Mouse (Mus musculus) embryonic facial prominence, embryonic 11.5 days (tissue): Measurements from ENCODE around the gene Snrnp25. TPM values are rescaled to one million over a fixed set of nuclear protein-coding genes. Genes with fewer than 3 reads are reported as not detected.

Source experiments
- ATAC-seq: fragments of 200-750 bp; cut with Nextera tagmentation; replicated peaks from 2 replicates; pipeline ENCODE4 v1.8.0; 2017; ENCODE audit warnings: low read depth; ENCODE audit not compliant: insufficient number of reproducible peaks, low FRiP score, low TSS enrichment
- DNase-seq: peaks from one replicate; pipeline ENCODE4 v3.0.0-alpha.2; 2015; ENCODE audit warnings: low spot score
- H3K27ac ChIP-seq: fragments of 300-500 bp; sonication (generic); replicated peaks from 2 replicates; pipeline ENCODE4 v1.5.1; 2014; ENCODE audit warnings: mild to moderate bottlenecking, low read depth, low read length, control low read depth
- H3K27me3 ChIP-seq: fragments of 300-500 bp; sonication (generic); 2 replicates; pipeline ENCODE4 v1.6.1; 2014; ENCODE audit warnings: mild to moderate bottlenecking, low read length, moderate library complexity, mixed read lengths; ENCODE audit not compliant: control insufficient read depth, insufficient read depth
- H3K36me3 ChIP-seq: fragments of 300-500 bp; sonication (generic); replicated peaks from 2 replicates; pipeline ENCODE4 v1.6.1; 2014; ENCODE audit warnings: low read depth, mild to moderate bottlenecking, low read length, moderate library complexity, mixed read lengths; ENCODE audit not compliant: control insufficient read depth, insufficient read depth
- H3K4me1 ChIP-seq: fragments of 300-500 bp; sonication (generic); 2 replicates; pipeline ENCODE4 v1.6.1; 2014; ENCODE audit warnings: low read length, mixed read lengths; ENCODE audit not compliant: control insufficient read depth, insufficient read depth
- H3K4me2 ChIP-seq: fragments of 300-500 bp; sonication (generic); 2 replicates; pipeline ENCODE4 v1.6.1; 2014; ENCODE audit warnings: low read depth, mild to moderate bottlenecking, control low read depth, low read length, moderate library complexity
- H3K4me3 ChIP-seq: fragments of 300-500 bp; sonication (generic); 2 replicates; pipeline ENCODE4 v1.5.1; 2014; ENCODE audit warnings: low read depth, low read length, control low read depth
- H3K9ac ChIP-seq: fragments of 300-500 bp; sonication (generic); replicated peaks from 2 replicates; pipeline ENCODE4 v1.6.1; 2014; ENCODE audit warnings: mild to moderate bottlenecking, control low read depth, low read length
- H3K9me3 ChIP-seq: fragments of 300-500 bp; sonication (generic); replicated peaks from 2 replicates; pipeline ENCODE4 v1.6.1; 2016; ENCODE audit warnings: mild to moderate bottlenecking, low read length, inconsistent platforms, mixed read lengths; ENCODE audit not compliant: control insufficient read depth
- WGBS: fragments of 180-500 bp; shearing (Covaris S2); extraction: QIAGEN DNeasy Blood & Tissue Kit; methylation state at CpG from one replicate; pipeline ENCODE4 v1.1.7; 2014; 5-methylcytosine and 5-hydroxymethylcytosine counted together
- polyA plus RNA-seq: library from polyadenylated mRNA; unstranded; fragments of >200 nt; fragmentation: Nextera tagmentation; extraction: Ambion mirVana; gene quantifications from 2 replicates; pipeline ENCODE4 v1.2.1, GENCODE M21; 2014

Gene Snrnp25
- polyA plus RNA-seq, 1 experiment from 2014 or later, result 91.8 TPM

DNA sequence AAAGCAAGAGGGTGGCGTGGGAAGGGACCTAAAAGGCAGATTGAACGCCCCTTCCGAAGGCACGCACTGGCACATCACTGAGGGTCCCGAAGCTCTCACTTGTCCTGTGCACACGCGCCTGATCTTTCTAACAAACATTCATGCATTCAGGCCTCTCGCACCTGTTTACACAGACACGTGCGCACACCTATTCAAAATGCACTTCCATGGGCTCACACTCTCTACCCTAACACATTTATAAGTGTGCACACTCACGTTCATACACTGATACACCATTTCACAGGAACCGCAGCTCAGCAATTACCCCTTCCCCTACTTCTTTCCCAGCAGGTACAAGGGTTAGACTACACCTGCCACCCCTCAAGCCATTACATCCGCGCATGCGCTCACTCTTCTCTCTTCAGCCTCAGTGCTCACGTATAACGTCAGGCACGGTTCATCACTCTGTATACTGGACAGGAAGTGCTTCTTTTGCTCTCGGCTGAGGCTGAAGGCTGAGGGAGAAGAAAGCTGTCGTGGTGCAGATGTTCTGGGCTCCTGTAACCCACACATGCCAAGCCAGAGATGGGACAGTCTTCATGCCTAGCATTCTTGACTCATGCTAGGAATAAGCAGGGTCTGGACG is 17.5 kb downstream of the Snrnp25 start:
- peak overlapping the region; percentile 86 for H3K4me3 ChIP-seq
- peak overlapping the region; percentile 96 for H3K4me2 ChIP-seq
- H3K9ac ChIP-seq, result peak overlapping the region; percentile 89
- H3K9me3 ChIP-seq, result no peaks in the 10 kb centered on the region
- DNase-seq (peak; percentile 29), ATAC-seq (no peak)
- 6% methylated on average over 21 of the region's 21 CpGs for WGBS
- H3K27me3 ChIP-seq, result no peaks in the 10 kb centered on the region
- no peak overlapping the region for H3K27ac ChIP-seq
- H3K36me3 ChIP-seq, result no peaks in the 10 kb centered on the region
- H3K4me1 ChIP-seq, result peaks cover 9% of the 10 kb centered on the region; the same call in 1 of the 2 replicates

- ATAC-seq (no peak), DNase-seq (no peak)
- H3K4me3 ChIP-seq, result no peak overlapping the region
- no peak overlapping the region for H3K9ac ChIP-seq
- no peak overlapping the region for H3K27ac ChIP-seq
- H3K9me3 ChIP-seq, result no peaks in the 10 kb centered on the region
- H3K4me2 ChIP-seq, result no peak overlapping the region
- no peaks in the 10 kb centered on the region for H3K36me3 ChIP-seq
- no peaks in the 10 kb centered on the region for H3K27me3 ChIP-seq
- WGBS, result 63% methylated on average over 4 of the region's 4 CpGs
- H3K4me1 ChIP-seq, result peaks cover 9% of the 10 kb centered on the region; the same call in 1 of the 2 replicates
Observed at GRCm38 (mm10) chr11:32223297-32223967, 18.2 kb downstream of the Snrnp25 start.

DNA sequence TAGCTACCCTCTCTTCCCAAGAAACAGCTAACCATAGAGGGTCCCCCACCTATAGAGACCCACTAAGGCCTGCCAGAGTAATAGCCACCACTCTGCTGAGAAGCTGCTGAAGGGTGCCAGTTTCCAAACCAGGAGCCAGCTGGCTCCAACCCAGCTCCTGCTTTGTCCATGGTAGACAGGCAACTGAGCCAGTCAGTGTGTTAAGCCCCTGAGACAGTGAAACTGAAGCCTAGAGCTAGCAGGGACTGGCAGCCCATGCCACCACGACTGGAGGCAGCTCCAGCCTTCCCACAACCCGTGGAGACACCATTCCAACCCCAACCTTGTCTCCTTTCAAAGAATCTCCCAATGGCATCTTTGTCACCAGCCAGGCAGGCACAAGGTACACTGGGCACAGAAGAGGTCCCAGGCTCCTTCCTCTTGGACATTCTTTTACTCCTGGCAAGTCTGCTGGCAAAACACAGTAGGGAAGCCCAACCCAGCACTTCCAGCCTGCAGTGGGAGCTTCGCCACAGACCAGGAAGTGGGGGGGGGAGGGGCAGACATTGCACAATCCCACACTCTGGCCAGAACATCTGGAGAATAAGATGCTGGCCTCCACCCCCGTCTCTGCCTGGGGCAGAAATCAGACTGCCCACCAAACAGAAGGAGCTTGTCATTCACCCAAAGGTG is 19.4 kb downstream of the Snrnp25 start:
- Histone ChIP-seq H3K4me1 (peaks cover 9% of the 10 kb centered on the region; the same call in 1 of the 2 replicates), H3K36me3 (no peaks in the 10 kb centered on the region), H3K4me2 (no peak overlapping the region), H3K27ac (0 out of 2 replicates have a peak overlapping the region, but pooled peaks have one; percentile 54), H3K27me3 (no peaks in the 10 kb centered on the region), H3K4me3 (no peak overlapping the region), H3K9me3 (no peaks in the 10 kb centered on the region), H3K9ac (no peak overlapping the region)
- ATAC-seq (no peak), DNase-seq (peak; percentile 60)
- 11% methylated on average over 4 of the region's 4 CpGs for WGBS

DNA sequence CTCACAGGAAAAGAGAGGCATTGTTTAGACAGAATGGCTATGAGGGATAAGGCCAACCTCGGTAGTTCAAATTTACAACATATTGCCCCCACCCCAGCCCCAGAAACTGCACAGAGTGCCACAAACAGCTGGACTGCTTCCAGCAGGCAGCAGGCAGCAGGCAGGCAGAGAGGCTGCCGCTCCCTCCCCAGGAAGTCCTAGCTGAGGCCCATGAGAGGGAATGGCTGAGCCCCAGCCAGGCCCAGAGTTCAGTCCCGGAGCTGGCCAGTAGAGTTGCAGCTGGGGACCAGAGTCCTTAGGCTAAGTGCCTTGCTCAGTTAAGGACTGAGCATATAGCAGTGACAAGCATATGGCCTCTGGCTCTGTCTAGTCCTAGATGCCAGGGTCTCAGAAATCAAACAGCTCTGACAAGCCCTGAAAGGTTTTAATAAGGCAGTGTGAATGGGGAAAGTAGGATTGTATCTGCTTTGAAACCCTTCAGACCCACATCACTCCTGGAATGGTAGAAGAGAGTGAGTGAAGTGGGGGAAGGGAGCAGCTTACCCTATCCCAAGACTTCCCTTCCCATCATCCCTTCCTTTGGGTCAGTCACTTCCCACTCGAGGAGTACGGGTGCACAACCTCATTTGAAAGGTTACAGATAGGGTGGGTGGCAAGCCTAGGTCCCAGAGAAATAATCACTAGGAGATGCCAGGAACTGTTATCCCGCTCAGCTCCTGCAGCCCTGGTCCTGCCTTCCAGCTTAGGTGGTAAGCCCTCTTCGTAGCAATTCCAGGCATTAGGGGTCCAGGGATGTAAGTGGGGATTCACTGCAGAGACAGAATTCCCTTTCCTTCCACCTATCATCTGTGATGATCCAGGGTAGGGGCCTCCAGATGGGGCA is 20.2 kb downstream of the Snrnp25 start:
- H3K27me3 ChIP-seq, result no peaks in the 10 kb centered on the region
- no peak for ATAC-seq
- DNase-seq, result peak; percentile 18
- no peak overlapping the region for H3K4me3 ChIP-seq
- H3K36me3 ChIP-seq, result 0 out of 2 replicates have a peak, but pooled peaks cover 1% of the 10 kb centered on the region
- H3K4me2 ChIP-seq, result no peak overlapping the region
- 56% methylated on average over 7 of the region's 7 CpGs for WGBS
- no peaks in the 10 kb centered on the region for H3K9me3 ChIP-seq
- H3K4me1 ChIP-seq, result peaks cover 9% of the 10 kb centered on the region; the same call in 1 of the 2 replicates
- H3K27ac ChIP-seq, result 0 out of 2 replicates have a peak overlapping the region, but pooled peaks have one; percentile 54
- 0 out of 2 replicates have a peak overlapping the region, but pooled peaks have one; percentile 1 for H3K9ac ChIP-seq

DNA sequence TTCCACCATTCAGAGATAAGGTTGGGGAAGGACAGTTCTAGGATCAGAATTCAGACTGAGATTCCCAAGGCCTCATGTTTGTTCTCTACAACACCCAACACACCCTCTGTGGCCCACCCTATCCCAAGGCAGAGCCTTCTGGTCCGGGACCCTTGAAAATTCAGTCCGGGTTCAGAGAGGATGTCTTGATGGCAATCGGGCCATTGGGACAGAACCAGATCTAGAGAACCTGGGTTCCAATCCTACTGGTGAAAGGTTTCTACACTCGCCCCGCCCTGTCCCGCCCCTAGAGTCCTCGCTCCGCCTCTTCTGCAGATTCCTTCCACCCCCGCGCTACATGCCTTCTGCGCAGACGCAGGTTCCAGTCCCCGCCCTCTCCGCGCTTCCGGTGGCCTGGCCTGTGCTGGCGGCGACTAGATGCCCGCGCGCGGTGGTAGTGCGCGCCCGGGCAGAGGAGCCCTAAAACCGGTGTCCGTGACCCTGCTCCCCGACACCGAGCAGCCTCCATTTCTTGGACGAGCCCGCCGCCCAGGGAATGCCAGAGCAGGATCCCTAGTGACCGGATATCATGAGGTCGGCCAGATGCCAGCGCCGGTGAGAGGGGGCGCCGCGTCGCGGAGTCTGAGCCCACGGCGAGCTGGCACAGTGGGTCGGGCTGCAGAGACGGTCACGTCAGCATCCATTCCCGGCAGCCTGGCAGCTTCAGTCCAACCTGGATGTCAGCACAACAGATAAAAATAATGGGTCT is 21.1 kb downstream of the Snrnp25 start, which contains the start of gene Mpg:
Gene Mpg (plus strand): TSS at position 382 of the 748 bp plus-strand sequence.
- H3K4me3 ChIP-seq, result peak within 1 kb of the TSS; percentile 68
- H3K36me3 ChIP-seq, result peaks cover 2% of the 10 kb centered on the region; the same call in 1 of the 2 replicates
- ATAC-seq, result peak; percentile 63
- peak within 1 kb of the TSS; percentile 78 for H3K9ac ChIP-seq
- no peaks in the 10 kb centered on the region for H3K27me3 ChIP-seq
- H3K27ac ChIP-seq, result 0 out of 2 replicates have a peak within 1 kb of the TSS, but pooled peaks have one; percentile 54
- no peaks in the 10 kb centered on the region for H3K9me3 ChIP-seq
- H3K4me1 ChIP-seq, result peaks cover 9% of the 10 kb centered on the region; the same call in 1 of the 2 replicates
- 3% methylated on average over 47 of the region's 47 CpGs for WGBS
- peak within 1 kb of the TSS; percentile 82 for H3K4me2 ChIP-seq
- DNase-seq, result peak; percentile 88

- ATAC-seq, result no peak
- no peak for DNase-seq
- WGBS, result 43% methylated on average over 1 of the region's 1 CpGs
- peak overlapping the region; percentile 68 for H3K4me3 ChIP-seq
- no peaks in the 10 kb centered on the region for H3K27me3 ChIP-seq
- no peak overlapping the region for H3K27ac ChIP-seq
- H3K4me2 ChIP-seq, result peak overlapping the region; percentile 82
- no peaks in the 10 kb centered on the region for H3K9me3 ChIP-seq
- peaks cover 9% of the 10 kb centered on the region; the same call in 1 of the 2 replicates for H3K4me1 ChIP-seq
- H3K9ac ChIP-seq, result peak overlapping the region; percentile 78
- H3K36me3 ChIP-seq, result peaks cover 2% of the 10 kb centered on the region
Observed at GRCm38 (mm10) chr11:32227041-32227440, 21.8 kb downstream of the Snrnp25 start.

- DNase-seq (no peak), ATAC-seq (no peak)
- no peaks in the 10 kb centered on the region for H3K27me3 ChIP-seq
- no peak overlapping the region for H3K27ac ChIP-seq
- no peaks in the 10 kb centered on the region for H3K9me3 ChIP-seq
- H3K9ac ChIP-seq, result no peak overlapping the region
- no peak overlapping the region for H3K4me3 ChIP-seq
- peaks cover 2% of the 10 kb centered on the region for H3K36me3 ChIP-seq
- peaks cover 7% of the 10 kb centered on the region; the same call in 1 of the 2 replicates for H3K4me1 ChIP-seq
- no peak overlapping the region for H3K4me2 ChIP-seq
- WGBS, result 87% methylated on average over 9 of the region's 9 CpGs
Observed at GRCm38 (mm10) chr11:32227555-32227954, 22.3 kb downstream of the Snrnp25 start.
